Mouse (Mus musculus): ENCODE data around the gene Gpnmb.

GRCm38 (mm10) chr6:49106746-49107500, 70.6 kb downstream of the Gpnmb start:
- TF ChIP-seq CTCF (IDR thresholded peaks at IDR 0.05; ENCODE audit: low read depth), result no peak
- TF ChIP-seq EP300 (IDR thresholded peaks at IDR 0.05; ENCODE audit: low read depth), result no peak
